Mouse (Mus musculus): ENCODE measurements around the gene Hpcal1.
"Not testable (repeated sequence)": the region's sequence is repeated elsewhere in the genome, so short reads cannot be mapped to it uniquely, and the experiment has no call there.

Gene Hpcal1

DNA sequence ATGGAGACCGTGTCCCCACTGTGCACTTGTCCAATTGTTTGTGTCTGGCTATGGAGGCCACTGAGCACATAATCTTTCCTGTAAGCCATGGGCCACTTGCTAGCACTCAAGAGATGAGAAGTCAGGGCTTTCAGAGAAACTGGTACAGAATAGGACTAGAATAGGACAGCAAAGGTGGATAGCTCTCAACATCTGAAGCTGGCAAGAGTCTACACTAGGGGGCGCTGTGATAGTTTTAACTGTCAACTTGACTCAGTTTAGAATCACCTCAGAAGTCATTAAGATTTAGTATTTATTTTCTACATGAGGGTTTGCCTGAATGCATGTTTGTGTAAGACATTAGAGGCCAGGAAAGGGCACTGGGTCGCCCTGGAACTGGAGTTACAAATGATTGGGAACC lies 98.8 kb downstream of the Hpcal1 start:
- DNase-seq (ENCODE audit: low spot score) = no peak

DNA sequence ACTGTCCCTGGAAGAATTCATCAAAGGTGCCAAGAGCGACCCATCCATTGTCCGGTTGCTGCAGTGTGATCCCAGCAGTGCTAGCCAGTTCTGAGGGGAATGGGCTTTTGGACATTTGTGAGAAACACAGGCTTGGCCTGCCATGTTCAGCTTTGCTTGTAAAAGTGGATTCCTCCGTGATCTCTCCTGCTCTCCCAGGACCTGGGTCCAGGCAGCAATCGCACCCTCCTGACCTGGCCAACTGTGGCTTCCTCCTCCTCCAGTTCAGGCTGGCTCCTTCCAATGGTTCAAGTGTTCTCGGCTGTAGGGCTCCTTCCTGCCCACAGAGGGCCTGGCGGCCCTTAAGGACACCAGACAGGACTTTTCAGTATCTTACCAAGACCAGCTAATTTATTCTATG lies 100.5 kb downstream of the Hpcal1 start:
- no peak for DNase-seq (ENCODE audit: low spot score)

DNA sequence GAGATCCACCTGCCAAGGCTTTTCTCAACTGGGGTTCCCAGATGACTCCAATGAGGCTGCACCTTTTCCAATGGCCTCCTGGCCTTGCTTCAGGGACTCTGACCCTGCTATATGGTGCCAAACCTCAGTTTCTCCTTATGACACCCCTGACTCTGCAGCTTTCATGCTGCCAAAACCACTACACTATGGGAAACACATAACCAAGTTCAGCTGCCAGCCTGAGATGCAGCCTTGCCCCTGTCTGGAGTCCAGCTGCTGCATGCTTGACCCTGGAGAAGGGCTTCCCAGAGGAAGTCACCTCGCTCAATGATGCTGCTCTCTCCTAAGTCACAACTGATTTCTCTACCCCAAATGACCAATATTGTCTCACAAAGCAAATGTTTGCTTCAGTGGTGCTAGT lies 102.1 kb downstream of the Hpcal1 start:
- DNase-seq (ENCODE audit: low spot score) = no peak

DNA sequence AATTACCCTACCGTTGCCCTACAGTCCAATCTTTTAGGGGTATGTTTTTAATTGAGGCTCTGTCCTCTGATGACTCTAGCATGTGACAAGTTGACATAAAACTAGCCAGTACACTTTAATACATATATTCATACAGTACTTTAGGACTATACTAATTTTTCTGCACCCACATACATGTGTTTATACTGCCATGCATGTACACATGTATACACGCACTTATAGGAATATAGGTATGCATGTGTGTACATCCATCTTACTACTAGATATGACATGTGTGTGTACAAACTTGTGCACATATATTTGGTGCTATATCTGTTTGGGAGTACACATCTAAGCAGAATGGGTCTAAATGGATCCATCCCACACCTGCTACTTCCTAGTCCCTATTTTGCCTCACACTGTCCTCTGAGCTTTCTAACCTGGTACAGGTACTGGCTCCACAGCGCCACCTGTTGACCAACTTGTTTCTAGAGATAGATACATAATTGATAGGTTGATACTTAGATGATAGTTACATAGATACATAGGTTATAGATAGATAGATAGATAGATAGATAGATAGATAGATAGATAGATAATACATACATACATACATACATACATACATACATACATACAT lies 105.1 kb downstream of the Hpcal1 start:
- peak; percentile 65 for DNase-seq (ENCODE audit: low spot score)

GRCm38 (mm10) chr12:17798261-17798660 lies 107.6 kb downstream of the Hpcal1 start:
- DNase-seq (ENCODE audit: low spot score) = not testable (repeated sequence)

DNA sequence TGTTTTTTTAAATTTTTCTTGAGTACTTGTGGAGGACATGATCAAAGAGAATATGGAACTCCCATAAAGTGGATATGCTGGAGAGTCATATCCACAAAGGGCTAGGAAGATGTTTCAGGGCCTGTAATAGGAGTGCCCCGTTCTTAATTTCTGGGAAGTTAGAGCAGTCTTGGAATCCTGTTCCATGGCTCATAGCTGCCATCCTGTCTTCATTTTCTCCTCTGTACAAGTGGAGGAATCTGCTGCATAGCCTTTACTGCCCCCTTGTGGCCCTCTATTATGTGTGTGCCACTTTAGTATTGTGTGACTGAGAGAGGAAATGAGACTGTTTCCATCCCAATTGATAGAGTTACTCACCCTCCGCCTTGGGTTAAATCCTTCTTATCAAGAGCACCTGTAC lies 117.9 kb downstream of the Hpcal1 start:
- peak; percentile 83 for DNase-seq (ENCODE audit: low spot score)

- DNase-seq (ENCODE audit: low spot score) = not testable (repeated sequence)
These were observed 144.6 kb downstream of the Hpcal1 start for GRCm38 (mm10) chr12:17835279-17835678.
